In the genomic region with DNA sequence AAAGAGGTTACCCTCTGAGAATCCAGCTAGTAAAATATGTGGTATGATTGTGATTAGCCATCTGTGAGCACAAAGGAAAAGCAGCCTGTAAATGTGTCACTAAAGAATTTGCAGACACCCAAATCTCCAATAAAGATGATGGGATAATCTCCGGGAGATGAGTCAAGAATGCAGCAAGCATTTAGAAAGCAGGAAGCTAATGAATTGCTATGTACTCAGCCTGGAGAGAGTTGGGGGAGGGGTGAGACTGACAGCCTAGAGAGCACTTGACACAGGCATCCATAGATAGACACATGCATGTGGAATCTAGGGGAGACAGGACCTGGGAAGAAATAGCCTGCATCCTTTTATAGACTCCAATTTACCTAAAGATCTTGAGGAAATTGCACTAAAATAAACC, we compare ENCODE assay signal across 14 mouse cellular contexts.
A peak's percentile ranks its signal among the peaks of the same experiment; 100 is the strongest.
DNase-seq lines count a peak whose midpoint lies in the region; ATAC-seq lines count a peak whose summit lies in the region.
"Had no signal": no experiment of that assay in that cellular context is flagged by ENCODE, and none has a peak within 500 bp of the region (broad histone marks: within the 10 kb centered on the region; RNA-seq: fewer than 3 reads in every experiment).

No protein-coding gene starts in this region.

- no peaks in the 10 kb centered on the region for H3K27me3 ChIP-seq in heart, embryonic 12.5 days (replicated peaks)
- no peaks in the 10 kb centered on the region for H3K27me3 ChIP-seq in embryonic facial prominence, embryonic 10.5 days (replicated peaks; ENCODE audit: low read depth, poor library complexity, severe bottlenecking)
- no peaks in the 10 kb centered on the region for H3K27me3 ChIP-seq in limb, embryonic 15.5 days
- H3K27me3 ChIP-seq: liver, embryonic 13.5 days had no signal

- H3K4me2 ChIP-seq in heart, embryonic 12.5 days, result no peak overlapping the region
- H3K4me2 ChIP-seq in limb, embryonic 15.5 days, result no peak overlapping the region
- H3K4me2 ChIP-seq: liver, embryonic 13.5 days had no signal

- H3K27ac ChIP-seq in heart, embryonic 12.5 days (ENCODE audit: poor library complexity, severe bottlenecking), result no peak overlapping the region
- no peak overlapping the region for H3K27ac ChIP-seq in embryonic facial prominence, embryonic 10.5 days (replicated peaks)
- no peak overlapping the region for H3K27ac ChIP-seq in limb, embryonic 15.5 days
- H3K27ac ChIP-seq: hindbrain, embryonic 10.5 days; liver, embryonic 13.5 days had no signal

- no peaks in the 10 kb centered on the region for H3K9me3 ChIP-seq in heart, embryonic 12.5 days (replicated peaks)
- H3K9me3 ChIP-seq in embryonic facial prominence, embryonic 10.5 days, result no peaks in the 10 kb centered on the region
- H3K9me3 ChIP-seq in limb, embryonic 15.5 days, result no peaks in the 10 kb centered on the region
- H3K9me3 ChIP-seq: hindbrain, embryonic 10.5 days; liver, embryonic 13.5 days had no signal

- H3K4me3 ChIP-seq in heart, embryonic 12.5 days, result no peak overlapping the region
- H3K4me3 ChIP-seq in embryonic facial prominence, embryonic 10.5 days, result no peak overlapping the region
- H3K4me3 ChIP-seq in limb, embryonic 15.5 days, result no peak overlapping the region
- H3K4me3 ChIP-seq: hindbrain, embryonic 10.5 days; liver, embryonic 13.5 days had no signal

- peaks cover 18% of the 10 kb centered on the region for H3K4me1 ChIP-seq in heart, embryonic 12.5 days (replicated peaks)
- peaks cover 17% of the 10 kb centered on the region for H3K4me1 ChIP-seq in embryonic facial prominence, embryonic 10.5 days
- 0 out of 2 replicates have a peak, but pooled peaks cover 6% of the 10 kb centered on the region for H3K4me1 ChIP-seq in limb, embryonic 15.5 days
- H3K4me1 ChIP-seq: liver, embryonic 13.5 days had no signal

- 11% methylated on average over 1 of the region's 1 CpGs for WGBS in heart, embryonic 12.5 days
- 28% methylated on average over 1 of the region's 1 CpGs for WGBS in embryonic facial prominence, embryonic 10.5 days
- 7% methylated on average over 1 of the region's 1 CpGs for WGBS in limb, embryonic 15.5 days

- DNase-seq in heart, adult 9 months (ENCODE audit: low spot score in 2 of 2), result no peak
- DNase-seq in lung, postnatal 14 days, result peak; percentile 2
- no peak for DNase-seq in lung, postnatal 4 days
- peak; percentile 13 for DNase-seq in embryonic facial prominence, embryonic 10.5 days (ENCODE audit: low spot score)
- no peak for DNase-seq in cerebellum, adult 8-10 months
- no peak for DNase-seq in thymus, postnatal 10 days (ENCODE audit: low spot score in 2 of 2)
- DNase-seq: B cell, adult 2 months; cerebellum, postnatal 36 days; forebrain, postnatal 0 days; liver, embryonic 13.5 days; right cerebral cortex, postnatal 4 days had no signal

- H3K9ac ChIP-seq in heart, embryonic 12.5 days, result no peak overlapping the region
- H3K9ac ChIP-seq in limb, embryonic 15.5 days, result no peak overlapping the region
- H3K9ac ChIP-seq: forebrain, postnatal 0 days; liver, embryonic 13.5 days had no signal

- no peaks in the 10 kb centered on the region for H3K36me3 ChIP-seq in heart, embryonic 12.5 days
- no peaks in the 10 kb centered on the region for H3K36me3 ChIP-seq in embryonic facial prominence, embryonic 10.5 days (replicated peaks)
- no peaks in the 10 kb centered on the region for H3K36me3 ChIP-seq in limb, embryonic 15.5 days
- H3K36me3 ChIP-seq: hindbrain, embryonic 10.5 days; liver, embryonic 13.5 days had no signal

- peak; percentile 51; the same call in 1 of the 2 replicates for ATAC-seq in heart, embryonic 12.5 days (ENCODE audit: insufficient number of reproducible peaks, low FRiP score)
- ATAC-seq in limb, embryonic 15.5 days (ENCODE audit: insufficient number of reproducible peaks, low FRiP score, low TSS enrichment, low read depth), result peak; percentile 30; the same call in 1 of the 2 replicates
- ATAC-seq: forebrain, postnatal 0 days had no signal

Comparison
In these comparisons a context has a peak if more than half of its experiments do, and no peak if none do; other contexts are left out.
1. DNase-seq: peak in lung, postnatal 14 days (single experiment) and embryonic facial prominence, embryonic 10.5 days (single experiment); none in heart, adult 9 months (0 of 2), lung, postnatal 4 days (0 of 2), cerebellum, adult 8-10 months (single experiment) and thymus, postnatal 10 days (0 of 2).